Mouse (Mus musculus) adrenal gland, postnatal 10 days (tissue): ENCODE measurements around the gene Hils1. TPM values are rescaled to one million over a fixed set of nuclear protein-coding genes. Genes with fewer than 3 reads are reported as not detected.
"Not testable (repeated sequence)": the region's sequence is repeated elsewhere in the genome, so short reads cannot be mapped to it uniquely, and the experiment has no call there.

ENCODE experiments used
- DNase-seq: peaks from one replicate; pipeline ENCODE4 v3.0.0; 2021; ENCODE audit warnings: mixed read lengths
- total RNA-seq, 2 experiments: library from RNA; stranded (reverse); gene quantifications; 2 replicates each; pipeline ENCODE4 v1.2.3; 2021

The Hils1 gene
- total RNA-seq, 2 experiments from 2014 or later: not detected

DNA sequence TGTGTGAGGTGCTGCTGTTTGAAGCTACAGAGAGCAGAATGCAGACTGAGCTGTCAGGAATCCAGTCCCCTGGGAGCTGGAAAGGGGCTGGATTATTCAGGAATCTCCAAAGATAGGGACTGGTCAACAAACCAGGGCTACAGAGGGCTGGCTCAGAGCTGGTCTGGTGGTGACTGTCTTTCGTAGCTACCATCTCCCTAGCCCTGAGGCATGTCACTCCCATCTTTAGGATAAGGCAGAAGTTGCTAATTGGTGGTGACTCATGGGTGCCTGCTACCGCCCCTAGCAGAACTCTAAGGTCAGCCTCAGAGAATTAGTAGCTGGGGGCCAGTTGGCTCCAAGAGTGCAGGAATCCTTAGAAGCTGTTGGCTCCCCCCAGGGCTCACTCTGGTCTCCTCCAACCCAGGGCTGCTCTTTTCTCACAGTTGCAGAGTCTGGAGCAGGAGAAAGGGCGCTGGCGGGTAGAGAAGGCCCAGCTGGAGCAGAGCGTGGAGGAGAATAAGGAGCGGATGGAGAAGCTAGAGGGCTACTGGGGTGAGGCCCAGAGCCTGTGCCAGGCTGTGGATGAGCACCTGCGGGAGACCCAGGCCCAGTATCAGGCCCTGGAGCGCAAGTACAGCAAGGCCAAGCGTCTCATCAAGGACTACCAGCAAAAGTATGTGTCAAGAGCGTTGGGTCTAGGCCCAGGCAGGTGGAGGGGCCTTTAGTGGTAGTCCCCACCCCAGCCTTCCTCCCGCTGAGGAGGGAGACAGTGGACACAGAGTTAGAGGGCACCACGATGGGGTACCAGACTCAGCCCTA, 36.9 kb downstream of the Hils1 start:
- DNase-seq: peak; percentile 16

GRCm38 (mm10) chr11:95004937-95005198, 37.5 kb downstream of the Hils1 start:
- DNase-seq: peak; percentile 6

DNA sequence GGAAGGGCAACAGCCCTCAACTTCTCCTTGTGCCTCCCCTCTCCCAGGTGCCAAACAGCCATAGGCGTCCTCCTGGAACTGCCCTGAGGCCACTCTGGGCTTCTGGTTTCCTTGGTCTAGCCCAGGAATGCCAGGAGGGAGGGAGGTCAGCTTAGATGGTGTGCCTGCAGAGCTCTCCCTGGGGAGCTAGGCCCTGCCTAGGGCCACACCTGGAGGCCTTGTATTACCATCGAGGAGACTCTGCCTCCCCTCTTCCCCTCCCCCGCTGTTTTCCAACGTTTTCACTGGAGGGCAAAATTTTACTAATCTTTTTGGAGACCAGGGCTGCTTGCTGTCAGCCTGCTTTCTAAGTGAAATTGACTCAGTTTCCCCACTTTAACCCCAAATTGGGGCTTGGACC, 38.6 kb downstream of the Hils1 start:
- peak; percentile 32 for DNase-seq

DNA sequence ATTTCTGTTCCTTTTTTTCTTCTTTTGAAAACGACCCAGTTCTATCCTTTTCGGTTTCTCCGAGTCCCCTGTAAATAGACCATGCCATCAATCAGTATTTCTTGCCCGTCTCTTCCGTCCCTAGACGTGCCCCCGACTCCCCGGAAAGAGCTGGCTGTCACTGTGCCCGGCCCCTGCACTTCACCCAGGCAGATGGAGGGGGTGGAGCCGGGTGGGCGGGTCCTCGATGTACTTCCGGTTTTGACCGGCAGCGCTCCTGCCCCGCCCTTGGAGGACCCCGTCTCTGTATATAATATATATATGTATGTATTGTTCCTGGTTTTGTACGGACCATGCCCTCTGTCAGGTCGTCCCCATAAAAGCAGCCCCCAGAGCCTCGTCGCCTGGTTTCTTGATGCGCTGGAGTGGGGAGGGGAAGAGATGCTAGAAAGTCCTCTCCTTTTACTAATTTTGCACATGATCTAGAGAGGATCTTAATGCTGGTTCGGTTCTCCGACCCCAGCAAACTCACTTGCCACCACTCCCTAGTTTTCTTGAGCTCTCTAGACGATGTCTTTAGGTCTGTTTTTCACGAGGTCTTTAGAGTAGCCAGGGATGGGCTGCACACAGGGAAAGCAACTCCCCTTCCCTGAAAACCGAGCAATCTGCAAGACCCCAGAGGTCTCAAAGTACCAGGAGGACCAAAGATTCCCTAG, 39.3 kb downstream of the Hils1 start:
- peak; percentile 93 for DNase-seq

- peak; percentile 5 for DNase-seq
Observed at GRCm38 (mm10) chr11:95007418-95007817, 40.0 kb downstream of the Hils1 start.

GRCm38 (mm10) chr11:95008661-95009628, 41.6 kb downstream of the Hils1 start:
- DNase-seq: no peak

DNA sequence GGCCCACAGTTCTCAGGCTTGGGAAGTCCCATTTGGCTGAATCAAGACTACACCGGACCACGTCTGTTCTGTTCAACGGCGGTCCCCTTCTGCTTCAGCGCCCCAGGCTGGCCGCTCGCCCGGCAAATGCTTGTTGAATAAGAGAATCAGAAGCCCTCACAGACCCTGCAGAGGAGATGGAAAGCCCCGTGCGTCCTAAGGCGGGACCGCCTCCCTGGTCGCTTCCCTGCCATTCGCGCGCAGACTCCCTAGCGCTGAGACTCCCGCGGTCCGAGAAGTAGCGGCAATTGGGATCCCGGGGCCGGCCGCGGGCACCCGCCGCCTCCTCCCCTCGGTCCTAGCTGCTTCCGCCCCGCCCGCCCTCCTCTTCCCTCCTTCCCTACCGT, 42.2 kb downstream of the Hils1 start, which contains the start of gene Samd14:
Samd14 (plus strand) TSS at position 251 of the 386 bp plus-strand sequence.
- peak; percentile 75 for DNase-seq

DNA sequence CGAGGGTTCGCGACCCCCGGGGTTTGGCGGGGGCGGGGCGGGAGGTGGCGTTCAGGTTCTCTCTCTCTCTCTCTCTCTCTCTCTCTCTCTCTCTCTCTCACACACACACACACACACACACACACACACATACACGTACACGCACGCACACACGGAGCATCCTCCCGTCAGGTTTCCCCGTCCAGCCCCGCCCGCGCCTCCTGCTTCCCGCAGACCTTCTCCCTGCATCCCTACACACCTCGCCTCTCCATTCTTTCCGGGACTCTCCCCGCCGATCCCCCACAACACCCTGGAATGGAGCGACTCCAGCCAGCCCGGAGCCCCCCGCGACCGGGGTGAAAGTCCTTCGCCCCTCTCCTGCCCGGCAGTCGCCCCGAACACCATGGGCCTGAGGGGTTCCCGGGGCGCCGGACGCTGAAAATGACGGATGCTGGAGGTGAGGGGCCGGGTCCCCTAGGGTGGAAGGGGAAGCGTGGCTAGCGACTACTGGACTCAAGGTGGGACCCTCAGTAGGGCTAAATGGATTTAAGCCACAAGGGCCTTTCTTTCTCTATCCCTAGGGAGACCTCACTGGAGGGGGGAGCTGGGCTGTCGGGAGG, 42.8 kb downstream of the Hils1 start:
- DNase-seq: peak; percentile 45

DNA sequence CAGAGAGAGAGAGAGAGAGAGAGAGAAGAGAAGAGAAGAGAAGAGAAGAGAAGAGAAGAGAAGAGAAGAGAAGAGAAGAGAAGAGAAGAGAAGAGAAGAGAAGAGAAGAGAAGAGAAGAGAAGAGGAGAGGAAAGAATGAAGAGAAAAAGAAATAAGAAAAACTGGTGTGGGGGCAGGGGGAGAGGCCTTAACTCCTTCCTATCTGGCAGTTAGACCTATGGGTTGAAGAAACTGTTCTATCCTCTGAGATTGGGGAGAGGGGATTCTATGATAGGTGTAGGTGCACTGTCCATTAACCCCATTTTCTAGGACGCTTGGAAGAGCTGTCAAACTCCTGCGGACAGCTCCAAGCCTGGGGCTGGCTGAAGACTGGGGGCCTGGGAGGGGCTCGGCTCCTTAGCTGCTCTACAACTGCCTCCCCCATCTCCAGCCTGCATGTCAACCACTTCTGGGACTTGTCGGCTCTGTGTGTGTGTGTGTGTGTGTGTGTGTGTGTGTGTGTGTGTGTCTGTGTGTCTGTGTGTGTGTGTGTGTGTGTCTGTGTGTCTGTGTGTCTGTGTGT, 43.5 kb downstream of the Hils1 start:
- DNase-seq: not testable (repeated sequence)

DNA sequence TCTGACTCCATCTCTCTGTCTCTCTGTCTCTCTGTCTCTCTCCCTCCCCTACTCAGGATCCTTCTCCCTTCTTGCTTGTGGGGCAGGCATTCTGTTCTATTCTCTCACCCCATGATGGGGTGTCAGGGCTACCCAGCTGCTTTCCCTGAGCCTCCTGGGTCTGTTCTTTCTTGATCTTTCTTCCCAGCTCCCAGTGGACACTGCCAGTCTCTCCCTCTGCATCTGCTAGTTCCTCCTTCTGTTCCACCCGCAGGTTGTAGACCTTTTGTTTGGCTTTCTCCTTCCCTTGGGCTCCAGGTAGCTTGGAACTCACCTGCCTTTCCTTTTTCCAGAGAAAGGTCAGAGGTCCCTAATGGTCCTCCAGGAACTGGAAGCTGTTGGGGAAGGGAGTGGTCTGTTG, 44.0 kb downstream of the Hils1 start:
- no peak for DNase-seq

DNA sequence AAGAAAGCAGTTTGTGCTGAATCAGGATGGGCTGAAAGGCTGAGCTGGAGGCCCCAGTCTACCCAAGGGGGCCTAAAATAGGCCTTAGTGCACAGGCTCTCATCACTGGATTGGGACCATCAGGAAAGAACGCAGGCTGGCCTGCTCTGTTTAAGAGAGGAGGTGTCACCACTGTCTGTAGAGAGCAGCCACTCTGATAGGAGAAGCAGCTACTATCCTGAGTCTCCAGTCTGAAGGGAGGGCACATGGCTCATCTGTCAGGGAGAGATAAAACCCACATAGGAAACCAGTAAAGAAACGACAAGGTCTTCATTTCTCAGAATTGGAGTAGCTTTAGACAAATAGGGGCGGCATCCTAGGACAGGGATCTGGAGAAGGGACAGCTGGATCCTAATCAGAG, 44.7 kb downstream of the Hils1 start:
- no peak for DNase-seq

DNA sequence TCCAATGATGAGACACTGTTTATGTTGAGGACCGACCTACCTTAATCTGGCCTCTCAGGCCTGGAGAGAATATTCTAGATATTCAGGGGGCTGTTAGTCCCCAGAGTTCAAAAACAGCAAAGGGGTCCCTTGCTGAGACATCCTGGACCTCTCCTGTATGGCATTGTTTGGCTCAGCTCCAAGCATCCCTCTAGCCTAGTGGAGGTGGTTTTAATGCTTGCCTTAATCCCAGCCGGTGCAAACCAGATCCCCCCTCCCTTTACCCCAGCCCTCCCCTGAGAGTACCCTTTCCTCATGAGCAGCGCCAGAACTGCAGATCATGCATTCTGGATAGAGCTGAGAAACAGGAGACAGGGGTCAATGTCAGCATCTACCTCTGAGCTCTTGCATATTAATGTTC, 45.1 kb downstream of the Hils1 start:
- DNase-seq: no peak

DNA sequence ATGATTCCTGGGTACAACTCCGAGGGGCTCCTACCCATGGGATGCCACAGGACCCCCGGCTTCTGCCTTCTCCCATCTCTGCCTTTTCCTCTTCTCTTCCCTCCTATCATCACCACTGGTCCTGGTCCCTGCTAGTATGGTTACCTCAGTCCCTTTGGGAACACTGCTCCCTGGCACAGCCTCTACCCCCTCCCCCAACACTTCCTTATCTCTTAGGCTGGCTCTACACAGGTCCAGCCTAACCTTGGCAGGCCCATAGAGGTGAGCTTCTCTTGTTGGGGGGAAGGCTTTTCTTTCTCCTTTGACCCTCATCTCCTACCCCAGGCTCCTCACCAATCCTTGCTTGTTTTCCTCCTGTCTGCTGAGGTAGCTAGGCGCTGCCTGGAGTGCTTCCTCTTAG, 48.1 kb downstream of the Hils1 start:
- no peak for DNase-seq

Other genes starting within 250 kb of the Hils1 start
- under 1 TPM; 0.36 to 0.48 TPM for gene Cdc34b, start 225.8 kb upstream of the Hils1 start, total RNA-seq
- not detected for gene Tmem92, start 184.9 kb upstream of the Hils1 start, total RNA-seq
- gene Col1a1, start 31.4 kb upstream of the Hils1 start, total RNA-seq: 1,000 to 10,000 TPM in 1 of 2 experiments, 100 to 1,000 TPM in 1; 763 to 1,573 TPM
- 10 to 100 TPM in 1 of 2 experiments, 1 to 10 TPM in 1; 4.5 to 16.8 TPM for gene Sgca, start 8.7 kb downstream of the Hils1 start, total RNA-seq
- gene Ppp1r9b, start 23.4 kb downstream of the Hils1 start, total RNA-seq: 10 to 100 TPM; 83.3 to 96.2 TPM
- 10 to 100 TPM in 1 of 2 experiments, 1 to 10 TPM in 1; 7.3 to 11.0 TPM for gene Samd14, start 42.3 kb downstream of the Hils1 start, total RNA-seq
- gene Pdk2, start 73.8 kb downstream of the Hils1 start, total RNA-seq: 100 to 1,000 TPM; 144 to 199 TPM
- gene Itga3, start 109.2 kb downstream of the Hils1 start, total RNA-seq: 10 to 100 TPM; 22.4 to 26.2 TPM
- gene Dlx3, start 152.5 kb downstream of the Hils1 start, total RNA-seq: under 1 TPM in 1 of 2 experiments, not detected in 1; 0.60 TPM
- under 1 TPM in 1 of 2 experiments, not detected in 1; 0.18 TPM for gene Dlx4, start 178.7 kb downstream of the Hils1 start, total RNA-seq